Mouse (Mus musculus) CD4-positive helper T cell, adult 2 months (primary cell): Measurements from ENCODE around the gene Med13l.

ENCODE experiments used
- DNase-seq: peaks from one replicate; pipeline ENCODE4 v3.0.0-alpha.2; 2012; ENCODE audit warnings: low read depth, missing footprints, low spot score

Med13l gene

DNA sequence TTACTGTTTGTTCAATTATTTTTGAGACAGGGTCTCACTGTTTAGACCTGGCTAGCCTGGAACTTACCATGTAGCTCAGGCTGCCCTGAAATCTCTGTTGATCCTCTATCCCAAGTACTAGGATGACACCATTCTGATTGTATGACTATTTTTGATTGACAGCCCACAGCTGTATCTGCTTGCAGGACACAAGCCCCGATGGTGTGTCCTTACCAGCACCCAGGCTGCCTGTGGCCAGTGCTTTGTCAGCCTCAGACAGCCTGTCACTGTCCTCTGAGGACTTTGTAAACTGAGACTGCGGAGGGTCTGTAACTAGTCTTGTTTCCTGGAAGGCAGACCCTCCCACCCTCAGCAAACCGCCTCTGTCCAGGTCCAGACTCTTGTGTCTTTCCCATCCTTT lies 221.7 kb downstream of the Med13l start:
- DNase-seq: no peak

DNA sequence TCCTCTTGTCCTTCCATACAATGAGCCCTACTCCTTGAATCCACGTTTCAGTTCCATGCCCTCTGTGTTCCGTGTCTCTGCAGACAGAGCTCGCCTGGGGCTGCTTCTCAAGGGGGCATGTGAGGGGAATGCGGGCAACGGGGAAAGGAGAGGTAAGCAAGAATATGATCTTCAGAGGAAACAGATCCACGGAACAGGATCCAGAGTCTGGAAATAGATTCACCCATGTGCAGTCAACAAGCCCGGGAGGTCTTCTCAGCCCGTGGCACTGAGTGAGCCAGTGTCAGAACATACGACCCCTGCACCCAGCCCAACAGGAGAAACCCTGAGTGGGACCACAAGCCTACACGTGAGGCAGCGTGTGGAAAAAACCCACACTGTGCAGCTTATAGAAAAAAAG lies 228.7 kb downstream of the Med13l start:
- no peak for DNase-seq

DNA sequence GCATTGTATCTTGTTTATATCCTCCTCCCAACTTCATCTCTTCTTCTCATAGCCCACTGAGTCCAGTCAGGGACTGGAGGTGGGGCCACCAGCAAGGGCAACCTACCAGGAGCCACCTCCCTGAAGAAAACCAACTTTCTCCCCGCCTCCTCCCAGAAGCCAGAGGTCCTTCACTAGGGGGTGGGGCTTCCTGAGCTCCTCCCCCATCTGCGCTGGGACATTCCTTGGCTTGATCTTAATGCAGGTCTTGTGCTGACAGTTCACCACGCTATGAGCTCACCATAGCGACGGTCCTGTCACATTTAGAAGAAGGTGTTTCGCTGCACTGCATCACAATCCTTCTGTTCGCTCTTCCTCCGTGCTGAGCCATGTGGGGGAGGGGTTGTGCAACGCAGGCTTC lies 229.3 kb downstream of the Med13l start:
- no peak for DNase-seq

DNA sequence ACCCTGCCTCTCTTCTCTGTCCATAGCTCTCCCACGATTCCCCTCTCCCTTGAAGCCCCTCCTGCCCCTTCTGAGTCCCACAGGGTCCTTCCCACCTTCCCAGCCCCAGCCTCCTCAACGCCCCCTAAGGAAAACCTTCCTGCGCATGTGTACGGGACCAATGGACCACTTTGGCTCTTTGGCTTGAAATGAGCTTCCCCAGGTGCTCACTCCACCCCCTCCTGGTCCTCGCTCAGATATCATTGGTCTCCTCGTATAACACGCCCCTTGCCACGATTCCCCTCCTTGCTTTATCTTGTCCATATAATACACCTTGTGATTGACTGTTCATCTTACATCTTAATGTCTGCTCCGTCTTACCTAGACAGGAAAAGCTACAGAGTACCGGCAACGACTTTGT lies 237.3 kb downstream of the Med13l start:
- DNase-seq: no peak

DNA sequence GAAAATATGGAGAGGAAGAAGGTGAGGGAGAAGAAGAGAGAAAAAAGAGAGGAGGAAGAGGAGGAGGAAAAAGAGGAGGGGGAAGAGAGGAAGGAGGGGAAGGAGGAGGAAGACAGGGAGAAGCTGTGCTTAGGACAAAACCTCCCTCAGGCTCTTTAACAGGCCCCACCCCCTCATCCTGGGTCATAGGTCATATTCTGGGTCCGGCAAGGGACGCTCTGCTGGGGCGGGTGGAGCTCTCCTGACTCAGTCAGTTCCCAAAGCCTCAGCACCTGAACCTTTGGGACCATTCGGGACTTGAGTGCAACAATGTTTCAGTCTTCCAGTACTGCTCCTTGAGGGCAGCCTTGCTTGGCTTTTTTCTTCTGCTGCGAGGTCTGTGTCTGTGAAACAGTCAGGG lies 241.1 kb downstream of the Med13l start:
- DNase-seq: no peak

DNA sequence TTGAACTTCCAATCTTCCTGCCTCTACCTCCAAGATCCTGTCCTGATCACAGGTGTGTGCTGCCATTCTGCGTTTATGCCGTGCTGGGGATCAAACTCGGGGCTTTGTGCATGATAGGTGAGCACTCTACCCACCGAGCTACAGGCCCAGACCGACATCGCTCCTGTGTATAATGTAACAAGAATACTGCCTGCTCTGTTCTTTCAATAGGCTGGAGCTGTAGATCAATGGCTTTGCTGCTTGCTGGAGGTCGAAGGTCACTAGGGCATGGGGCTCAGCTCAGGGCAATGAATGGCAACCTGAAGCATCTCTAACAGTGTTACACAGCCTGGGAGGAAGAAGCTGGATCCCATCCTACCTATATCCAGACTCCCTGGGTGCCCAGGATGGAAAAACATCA lies 241.6 kb downstream of the Med13l start:
- no peak for DNase-seq

DNA sequence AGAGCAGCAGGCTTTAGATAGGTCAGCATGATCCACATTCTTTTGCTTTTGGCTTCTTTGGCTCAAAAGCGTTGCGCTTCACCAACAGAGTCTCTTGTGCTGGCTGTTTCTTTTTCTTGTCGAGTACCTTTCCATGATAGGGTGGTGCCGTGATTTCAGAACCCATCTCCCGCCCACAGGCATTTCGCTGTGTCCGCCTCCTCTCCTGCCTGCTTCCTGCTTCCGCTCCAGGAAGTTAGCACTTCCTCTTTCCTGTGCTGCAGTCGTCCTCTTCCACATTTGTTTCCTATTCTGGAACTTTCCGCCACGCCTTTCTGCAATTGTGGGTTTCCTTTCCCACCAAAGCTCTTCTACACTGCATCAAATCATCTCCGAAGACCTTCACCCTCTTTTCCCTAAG lies 248.5 kb downstream of the Med13l start:
- no peak for DNase-seq

DNA sequence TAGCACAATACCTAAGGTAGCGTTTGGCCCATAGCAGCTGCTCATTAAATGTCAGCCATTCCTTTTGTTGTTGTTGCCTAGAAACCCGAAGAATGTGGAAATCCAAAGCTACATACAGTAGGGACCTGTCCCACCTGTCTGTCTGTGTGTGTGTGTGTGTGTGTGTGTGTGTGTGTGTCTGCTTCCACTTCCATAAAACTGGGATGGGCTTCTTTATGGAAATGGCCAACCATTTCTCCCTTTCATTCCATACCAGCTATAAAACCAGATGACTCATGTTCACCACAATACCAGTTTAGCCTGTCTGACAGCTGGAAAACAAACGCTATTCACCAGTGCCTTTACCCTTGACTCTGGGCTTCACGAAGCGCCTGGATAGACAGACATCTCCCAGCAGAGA lies 249.1 kb downstream of the Med13l start:
- DNase-seq: no peak

DNA sequence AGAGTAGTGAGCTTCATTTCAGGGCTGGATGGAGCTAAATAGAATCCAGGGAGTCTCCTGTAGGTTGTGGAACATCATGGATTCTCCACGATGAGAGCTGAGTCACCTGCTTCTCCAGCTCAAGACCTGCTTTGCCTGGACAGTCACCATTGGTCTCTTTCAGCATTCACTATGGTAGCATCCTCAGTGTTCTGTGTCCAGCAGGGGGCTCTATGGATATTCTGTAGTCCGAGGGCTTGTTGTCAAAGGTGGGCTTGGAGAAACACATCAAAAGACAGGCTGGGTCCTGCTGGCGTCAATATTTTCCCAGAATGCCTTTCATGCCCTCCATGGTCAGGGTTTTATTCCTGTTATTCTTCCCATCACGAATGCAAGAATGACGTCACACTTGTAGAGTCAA lies 251.2 kb downstream of the Med13l start:
- no peak for DNase-seq

DNA sequence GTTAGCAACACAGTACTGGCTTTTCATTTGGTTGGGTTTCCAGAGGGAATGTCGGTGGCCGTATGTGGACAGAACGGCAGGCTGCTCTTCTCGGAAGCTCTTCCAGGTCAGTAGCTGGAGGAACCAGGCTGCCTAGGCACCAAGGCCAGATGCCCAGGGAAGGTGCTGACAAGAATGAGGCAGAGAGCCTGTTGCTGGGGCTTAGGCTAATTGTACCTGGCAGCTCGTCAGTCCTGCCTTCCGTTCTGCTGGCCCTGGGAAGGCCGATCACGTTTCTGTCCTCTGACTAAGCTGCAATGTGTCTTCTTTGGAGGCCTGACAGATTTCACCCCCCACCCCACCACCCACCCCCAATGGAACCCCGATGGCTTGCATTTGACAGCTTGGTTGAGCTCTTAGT lies 251.9 kb downstream of the Med13l start:
- DNase-seq: no peak

DNA sequence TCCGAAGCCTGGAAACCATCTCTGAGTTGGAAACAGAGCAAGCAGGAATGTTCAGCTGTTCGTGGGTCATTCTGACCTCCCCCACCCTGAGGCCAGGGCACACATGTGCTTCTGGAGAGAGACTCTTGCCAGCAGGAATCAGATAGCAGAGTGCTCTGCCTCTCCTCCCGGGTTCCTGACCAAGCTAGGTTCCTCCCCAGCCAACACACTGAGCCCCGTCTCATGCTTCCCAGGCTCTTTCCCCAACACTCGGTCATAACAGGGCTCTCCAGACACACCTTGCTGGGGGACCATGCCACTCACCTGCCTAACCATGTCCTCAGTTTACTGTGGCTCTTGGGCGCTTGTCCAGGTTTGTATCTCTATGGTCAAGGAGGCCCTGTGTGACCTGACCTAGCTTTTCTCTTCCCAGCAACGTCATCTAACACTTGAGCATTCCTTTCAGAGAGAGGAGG lies 252.5 kb downstream of the Med13l start:
- DNase-seq: no peak

DNA sequence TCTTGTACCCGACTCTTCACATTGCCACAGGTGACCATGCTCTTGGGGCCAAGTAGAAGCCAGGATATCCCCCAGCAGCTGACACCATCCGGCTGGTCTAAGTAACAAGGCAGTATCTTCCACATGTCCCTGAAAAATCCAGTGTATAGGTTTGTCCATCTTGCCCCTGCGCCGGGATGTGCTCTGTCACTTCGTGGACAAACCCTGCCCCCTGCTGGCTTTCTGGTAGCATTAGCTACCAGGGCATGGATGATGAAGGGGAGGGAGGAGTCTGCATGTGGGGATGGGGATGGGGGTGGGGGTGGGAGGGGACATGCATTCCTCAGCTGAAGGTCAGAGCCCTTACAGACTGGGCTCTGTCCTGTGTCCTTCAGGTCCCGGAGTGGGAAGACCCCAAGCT lies 253.6 kb downstream of the Med13l start:
- no peak for DNase-seq
